ENCODE assay signal across 8 mouse cellular contexts in the genomic region with DNA sequence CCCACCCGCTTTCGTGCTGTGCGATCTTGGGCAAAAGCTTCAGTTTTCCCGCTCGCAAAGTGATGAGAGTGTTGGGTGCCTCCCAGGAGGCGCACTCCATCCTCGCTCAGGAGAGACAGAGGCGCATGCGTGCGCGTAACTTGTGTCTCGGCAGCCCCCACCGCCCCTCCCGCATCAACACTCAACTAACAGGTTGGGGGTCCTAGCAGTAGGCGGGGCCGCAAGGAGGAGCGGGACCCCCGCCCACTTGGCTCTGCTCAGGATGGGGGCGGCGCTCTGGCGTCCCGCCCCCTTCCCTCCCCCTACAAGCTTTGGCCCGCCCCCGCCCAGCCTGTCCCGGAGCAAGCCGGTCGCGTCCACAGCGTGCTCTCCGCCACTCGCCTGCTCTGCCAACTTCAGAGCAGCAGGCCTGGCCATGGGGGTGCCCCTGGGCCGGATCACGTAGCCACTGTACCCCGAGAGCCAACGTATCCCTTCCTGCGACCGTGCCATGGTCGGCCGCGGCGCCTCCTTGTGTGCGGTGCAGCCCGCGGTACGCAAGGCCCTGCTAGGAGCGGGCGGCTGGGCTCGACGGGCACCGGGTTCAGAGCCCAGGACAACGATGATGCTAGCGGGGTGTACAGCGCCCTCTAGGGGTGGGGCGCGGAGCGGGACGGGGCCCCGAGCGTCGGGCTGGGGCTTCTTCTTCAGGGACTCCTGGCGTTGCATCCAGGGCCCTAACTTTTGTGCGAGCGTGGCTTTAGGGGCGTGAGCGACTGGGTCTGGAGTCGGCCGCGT. TPM values are rescaled to one million over a fixed set of nuclear protein-coding genes. Genes with fewer than 3 reads are reported as not detected.
DNase-seq lines count a peak whose midpoint lies in the region; ATAC-seq lines count a peak whose summit lies in the region.

Gene Kif26a (plus strand): TSS at position 334 of the 777 bp plus-strand sequence.

- H3K4me2 ChIP-seq in liver, embryonic 16.5 days (ENCODE audit: low read depth, low read length) = peak within 1 kb of the TSS; percentile 57
- peak within 1 kb of the TSS; percentile 91 for H3K4me2 ChIP-seq in neural tube, embryonic 15.5 days

- under 1% methylated on average over 68 of the region's 68 CpGs for WGBS in embryonic facial prominence, embryonic 10.5 days
- WGBS in liver, embryonic 16.5 days (ENCODE audit: insufficient replicate concordance) = under 1% methylated on average over 67 of the region's 68 CpGs
- under 1% methylated on average over 63 of the region's 68 CpGs for WGBS in neural tube, embryonic 15.5 days

- no peaks in the 10 kb centered on the region for H3K9me3 ChIP-seq in embryonic facial prominence, embryonic 10.5 days
- no peaks in the 10 kb centered on the region for H3K9me3 ChIP-seq in liver, embryonic 16.5 days (replicated peaks; ENCODE audit: control insufficient read depth, low read length)
- H3K9me3 ChIP-seq in neural tube, embryonic 15.5 days (replicated peaks) = no peaks in the 10 kb centered on the region

- peaks cover 64% of the 10 kb centered on the region for H3K27me3 ChIP-seq in embryonic facial prominence, embryonic 10.5 days (replicated peaks; ENCODE audit: low read depth, poor library complexity, severe bottlenecking)
- H3K27me3 ChIP-seq in liver, embryonic 16.5 days (ENCODE audit: control insufficient read depth, insufficient read depth, low read depth, low read length) = peaks cover 69% of the 10 kb centered on the region
- H3K27me3 ChIP-seq in neural tube, embryonic 15.5 days (replicated peaks) = peaks cover 57% of the 10 kb centered on the region

- 0 out of 2 replicates have a peak, but pooled peaks cover 11% of the 10 kb centered on the region for H3K36me3 ChIP-seq in embryonic facial prominence, embryonic 10.5 days (replicated peaks)
- H3K36me3 ChIP-seq in liver, embryonic 16.5 days (ENCODE audit: control insufficient read depth, insufficient read depth) = no peaks in the 10 kb centered on the region
- H3K36me3 ChIP-seq in neural tube, embryonic 15.5 days = no peaks in the 10 kb centered on the region

- H3K9ac ChIP-seq in liver, embryonic 16.5 days (ENCODE audit: low read depth, low read length) = no peak within 1 kb of the TSS
- H3K9ac ChIP-seq in neural tube, embryonic 15.5 days (replicated peaks) = peak within 1 kb of the TSS; percentile 55

- peak; percentile 46 for ATAC-seq in liver, embryonic 16.5 days (ENCODE audit: low read depth)
- ATAC-seq in neural tube, embryonic 15.5 days (ENCODE audit: low FRiP score) = peak; percentile 45
- no peak for ATAC-seq in activated CD4-positive, CD25-positive, alpha-beta regulatory T cell, adult 4 months

- peak within 1 kb of the TSS; percentile 87 for H3K27ac ChIP-seq in embryonic facial prominence, embryonic 10.5 days (replicated peaks)
- H3K27ac ChIP-seq in liver, embryonic 16.5 days (ENCODE audit: low read length) = no peak within 1 kb of the TSS
- peak within 1 kb of the TSS; percentile 76 for H3K27ac ChIP-seq in neural tube, embryonic 15.5 days (replicated peaks)

- DNase-seq in CD4-positive, CD25-positive, alpha-beta regulatory T cell, adult 2 months (ENCODE audit: low read depth, low spot score) = peak; percentile 69
- peak; percentile 36 for DNase-seq in T-cell, adult 2 months (ENCODE audit: low spot score)
- DNase-seq in embryonic facial prominence, embryonic 10.5 days (ENCODE audit: low spot score) = peak; percentile 90
- DNase-seq in heart, adult 9 months (ENCODE audit: low spot score in 2 of 2) = peak; percentile 71 to 76
- DNase-seq in kidney, adult 9 months = peak; percentile 53

- peak within 1 kb of the TSS; percentile 74 for H3K4me3 ChIP-seq in embryonic facial prominence, embryonic 10.5 days
- peak within 1 kb of the TSS; percentile 42 for H3K4me3 ChIP-seq in liver, embryonic 16.5 days (ENCODE audit: low read depth, low read length)
- H3K4me3 ChIP-seq in neural tube, embryonic 15.5 days (replicated peaks) = peak within 1 kb of the TSS; percentile 52

- H3K4me1 ChIP-seq in embryonic facial prominence, embryonic 10.5 days = peaks cover 84% of the 10 kb centered on the region
- H3K4me1 ChIP-seq in liver, embryonic 16.5 days (ENCODE audit: control insufficient read depth, low read depth, low read length) = peaks cover 6% of the 10 kb centered on the region
- H3K4me1 ChIP-seq in neural tube, embryonic 15.5 days = peaks cover 71% of the 10 kb centered on the region

RNA-seq across cellular contexts. Expression of gene Kif26a, which starts in this region (rescaled TPM):
- 3.3 and 3.4 TPM in 2 replicates for polyA plus RNA-seq in embryonic facial prominence, embryonic 10.5 days (2016; fragmentation: Nextera tagmentation; extraction: Ambion mirVana)
- 0.21 and 0.27 TPM in 2 replicates for polyA plus RNA-seq in liver, embryonic 16.5 days (2015; fragmentation: Nextera tagmentation; extraction: Ambion mirVana)
- polyA plus RNA-seq in neural tube, embryonic 15.5 days (2015; fragmentation: Nextera tagmentation; extraction: Ambion mirVana) = 4.0 and 4.2 TPM in 2 replicates
- not detected for polyA plus RNA-seq in activated CD4-positive, CD25-positive, alpha-beta regulatory T cell, adult 4 months (2017; shearing (Covaris generic))

Comparison
In these comparisons a context has a peak if more than half of its experiments do, and no peak if none do; other contexts are left out.
1. Peak in ATAC-seq, H3K4me3 ChIP-seq and H3K4me2 ChIP-seq in liver, embryonic 16.5 days; RNA of the gene not detected or under 1 TPM.
2. DNase-seq: peak in every context shown above with its lines; median percentile 90 in embryonic facial prominence, embryonic 10.5 days; 74 in heart, adult 9 months; 69 in CD4-positive, CD25-positive, alpha-beta regulatory T cell, adult 2 months; 53 in kidney, adult 9 months; 36 in T-cell, adult 2 months.